Mouse (Mus musculus) lung, embryonic 14.5 days (tissue): ENCODE results near the gene Plxnc1. TPM values are rescaled to one million over a fixed set of nuclear protein-coding genes. Genes with fewer than 3 reads are reported as not detected.

Experiments used
- ATAC-seq: fragments of 200-750 bp; cut with Nextera tagmentation; 2 replicates; pipeline ENCODE4 v1.8.0; 2017; ENCODE audit warnings: mild to moderate bottlenecking, moderate TSS enrichment, moderate library complexity; ENCODE audit not compliant: insufficient read depth
- DNase-seq: peaks from one replicate; pipeline ENCODE4 v3.0.0-alpha.2; 2015
- H3K27ac ChIP-seq: fragments of 300-500 bp; sonication (generic); 2 replicates; pipeline ENCODE4 v1.5.1; 2014; ENCODE audit warnings: low read depth, mild to moderate bottlenecking, moderate library complexity
- H3K27me3 ChIP-seq: fragments of 300-500 bp; sonication (generic); 2 replicates; pipeline ENCODE4 v1.6.1; 2014; ENCODE audit warnings: low read length, control low read depth; ENCODE audit not compliant: insufficient read depth
- H3K36me3 ChIP-seq: fragments of 300-500 bp; sonication (generic); 2 replicates; pipeline ENCODE4 v1.6.1; 2014; ENCODE audit warnings: control low read depth; ENCODE audit not compliant: insufficient read depth
- H3K4me1 ChIP-seq: fragments of 300-500 bp; sonication (generic); 2 replicates; pipeline ENCODE4 v1.6.1; 2014; ENCODE audit warnings: antibody characterized with exemption, control low read depth; ENCODE audit not compliant: insufficient read depth
- H3K4me2 ChIP-seq: fragments of 300-500 bp; sonication (generic); 2 replicates; pipeline ENCODE4 v1.6.1; 2014; ENCODE audit warnings: mild to moderate bottlenecking
- H3K4me3 ChIP-seq: fragments of 300-500 bp; sonication (generic); 2 replicates; pipeline ENCODE4 v1.5.1; 2014; ENCODE audit warnings: low read depth, low read length
- H3K9ac ChIP-seq: fragments of 300-500 bp; sonication (generic); 2 replicates; pipeline ENCODE4 v1.6.1; 2014
- H3K9me3 ChIP-seq: fragments of 300-500 bp; sonication (generic); 2 replicates; pipeline ENCODE4 v1.6.1; 2016; ENCODE audit warnings: low read depth, low read length, control low read depth
- CTCF ChIP-seq: IDR thresholded peaks from 2 replicates; pipeline ENCODE4 v1.5.1; 2016; ENCODE audit warnings: antibody characterized with exemption, low read depth
- WGBS: fragments of 180-500 bp; shearing (Covaris S2); extraction: QIAGEN DNeasy Blood & Tissue Kit; methylation state at CpG from one replicate; pipeline ENCODE4 v1.1.7; 2014; 5-methylcytosine and 5-hydroxymethylcytosine counted together
- polyA plus RNA-seq: library from polyadenylated mRNA; unstranded; fragments of >200 nt; fragmentation: Nextera tagmentation; extraction: Ambion mirVana; gene quantifications from 2 replicates; pipeline ENCODE4 v1.2.1, GENCODE M21; 2014

Plxnc1 gene
- polyA plus RNA-seq, 1 experiment from 2014 or later: 11.7 TPM

GRCm38 (mm10) chr10:94921751-94922150 is 22.9 kb downstream of the Plxnc1 start:
- no peak for DNase-seq
- WGBS: 64% methylated on average over 6 of the region's 6 CpGs
- Histone ChIP-seq H3K27me3 (no peaks in the 10 kb centered on the region), H3K9me3 (no peaks in the 10 kb centered on the region), H3K9ac (no peak overlapping the region), H3K4me3 (no peak overlapping the region), H3K4me1 (no peaks in the 10 kb centered on the region), H3K4me2 (no peak overlapping the region), H3K27ac (no peak overlapping the region), H3K36me3 (no peaks in the 10 kb centered on the region)
- ATAC-seq: no peak
- TF ChIP-seq CTCF: no peak

- H3K36me3 ChIP-seq: no peaks in the 10 kb centered on the region
- H3K9ac ChIP-seq: no peak overlapping the region
- ATAC-seq: no peak
- H3K27me3 ChIP-seq: no peaks in the 10 kb centered on the region
- H3K4me1 ChIP-seq: no peaks in the 10 kb centered on the region
- no peaks in the 10 kb centered on the region for H3K9me3 ChIP-seq
- 77% methylated on average over 8 of the region's 8 CpGs for WGBS
- TF ChIP-seq CTCF: no peak
- H3K4me3 ChIP-seq: no peak overlapping the region
- no peak overlapping the region for H3K27ac ChIP-seq
- DNase-seq: no peak
- no peak overlapping the region for H3K4me2 ChIP-seq
These were observed 24.1 kb downstream of the Plxnc1 start for GRCm38 (mm10) chr10:94920526-94920925.

- Histone ChIP-seq H3K9me3 (no peaks in the 10 kb centered on the region), H3K36me3 (no peaks in the 10 kb centered on the region), H3K4me1 (no peaks in the 10 kb centered on the region), H3K27ac (no peak overlapping the region), H3K4me2 (peak overlapping the region; percentile 35), H3K9ac (no peak overlapping the region), H3K4me3 (no peak overlapping the region), H3K27me3 (no peaks in the 10 kb centered on the region)
- peak; percentile 31; the same call in 1 of the 2 replicates for ATAC-seq
- no peak for TF ChIP-seq CTCF
- DNase-seq: no peak
- 36% methylated on average over 2 of the region's 2 CpGs for WGBS
These were observed 24.7 kb downstream of the Plxnc1 start for GRCm38 (mm10) chr10:94919960-94920359.

- Histone ChIP-seq H3K4me1 (no peaks in the 10 kb centered on the region), H3K9me3 (no peaks in the 10 kb centered on the region), H3K27ac (no peak overlapping the region), H3K27me3 (no peaks in the 10 kb centered on the region), H3K36me3 (no peaks in the 10 kb centered on the region), H3K4me3 (no peak overlapping the region), H3K9ac (no peak overlapping the region), H3K4me2 (peak overlapping the region; percentile 35)
- 42% methylated on average over 12 of the region's 12 CpGs for WGBS
- DNase-seq (peak; percentile 60), ATAC-seq (no peak)
- no peak for TF ChIP-seq CTCF
These were observed 25.1 kb downstream of the Plxnc1 start for GRCm38 (mm10) chr10:94919552-94919951.

- no peak for ATAC-seq
- no peaks in the 10 kb centered on the region for H3K27me3 ChIP-seq
- WGBS: 79% methylated on average over 7 of the region's 7 CpGs
These were observed 26.0 kb downstream of the Plxnc1 start for GRCm38 (mm10) chr10:94918618-94919017.

GRCm38 (mm10) chr10:94917990-94918389 is 26.6 kb downstream of the Plxnc1 start:
- Histone ChIP-seq H3K9ac (no peak overlapping the region), H3K4me3 (no peak overlapping the region), H3K27me3 (no peaks in the 10 kb centered on the region), H3K4me2 (no peak overlapping the region), H3K4me1 (peaks cover 3% of the 10 kb centered on the region; the same call in 1 of the 2 replicates), H3K36me3 (no peaks in the 10 kb centered on the region), H3K27ac (no peak overlapping the region), H3K9me3 (no peaks in the 10 kb centered on the region)
- no peak for TF ChIP-seq CTCF
- no peak for ATAC-seq
- WGBS: 39% methylated on average over 2 of the region's 2 CpGs
- no peak for DNase-seq

More at GRCm38 (mm10) chr10:94918618-94919017, 26.0 kb downstream of the Plxnc1 start:
- H3K4me2 ChIP-seq: no peak overlapping the region
- no peak for TF ChIP-seq CTCF
- no peak overlapping the region for H3K27ac ChIP-seq
- H3K4me3 ChIP-seq: no peak overlapping the region
- DNase-seq: no peak
- H3K9me3 ChIP-seq: no peaks in the 10 kb centered on the region
- no peaks in the 10 kb centered on the region for H3K36me3 ChIP-seq
- no peak overlapping the region for H3K9ac ChIP-seq
- H3K4me1 ChIP-seq: no peaks in the 10 kb centered on the region

GRCm38 (mm10) chr10:94917354-94917753 is 27.3 kb downstream of the Plxnc1 start:
- H3K36me3 ChIP-seq: no peaks in the 10 kb centered on the region
- DNase-seq: no peak
- no peak overlapping the region for H3K9ac ChIP-seq
- no peaks in the 10 kb centered on the region for H3K27me3 ChIP-seq
- TF ChIP-seq CTCF: no peak
- peaks cover 3% of the 10 kb centered on the region; the same call in 1 of the 2 replicates for H3K4me1 ChIP-seq
- no peak overlapping the region for H3K4me3 ChIP-seq
- H3K27ac ChIP-seq: no peak overlapping the region
- H3K4me2 ChIP-seq: no peak overlapping the region
- no peak for ATAC-seq
- H3K9me3 ChIP-seq: no peaks in the 10 kb centered on the region
- WGBS: 73% methylated on average over 4 of the region's 4 CpGs

- WGBS: 84% methylated on average over 7 of the region's 7 CpGs
- no peak for ATAC-seq
These were observed 28.0 kb downstream of the Plxnc1 start for GRCm38 (mm10) chr10:94916610-94917009.

More at GRCm38 (mm10) chr10:94916610-94917009, 28.0 kb downstream of the Plxnc1 start:
- H3K4me3 ChIP-seq: no peak overlapping the region
- no peak overlapping the region for H3K9ac ChIP-seq
- no peak for TF ChIP-seq CTCF
- H3K27me3 ChIP-seq: no peaks in the 10 kb centered on the region
- no peaks in the 10 kb centered on the region for H3K9me3 ChIP-seq
- no peak for DNase-seq
- peaks cover 3% of the 10 kb centered on the region; the same call in 1 of the 2 replicates for H3K4me1 ChIP-seq
- H3K4me2 ChIP-seq: no peak overlapping the region
- H3K27ac ChIP-seq: no peak overlapping the region
- H3K36me3 ChIP-seq: no peaks in the 10 kb centered on the region
